Mouse (Mus musculus) liver, embryonic 12.5 days (tissue): ENCODE data around the gene Npw. TPM values are rescaled to one million over a fixed set of nuclear protein-coding genes. Genes with fewer than 3 reads are reported as not detected.
A peak's percentile ranks its signal among the peaks of the same experiment; 100 is the strongest.

ENCODE experiments used
- ATAC-seq: fragments of 200-750 bp; cut with Nextera tagmentation; 2 replicates; pipeline ENCODE4 v1.8.0; 2017; ENCODE audit warnings: moderate number of reproducible peaks, mild to moderate bottlenecking, moderate library complexity
- H3K27ac ChIP-seq: fragments of 300-500 bp; sonication (generic); 2 replicates; pipeline ENCODE4 v1.5.1; 2016; ENCODE audit warnings: mild to moderate bottlenecking
- H3K27me3 ChIP-seq: fragments of 300-500 bp; sonication (generic); replicated peaks from 2 replicates; pipeline ENCODE4 v1.6.1; 2016; ENCODE audit warnings: mild to moderate bottlenecking, moderate library complexity
- H3K36me3 ChIP-seq: fragments of 300-500 bp; sonication (generic); 2 replicates; pipeline ENCODE4 v1.6.1; 2016; ENCODE audit warnings: mild to moderate bottlenecking, moderate library complexity
- H3K4me1 ChIP-seq: fragments of 300-500 bp; sonication (generic); 2 replicates; pipeline ENCODE4 v1.6.1; 2016
- H3K4me2 ChIP-seq: fragments of 300-500 bp; sonication (generic); 2 replicates; pipeline ENCODE4 v1.6.1; 2016; ENCODE audit warnings: mild to moderate bottlenecking, moderate library complexity
- H3K4me3 ChIP-seq: fragments of 300-500 bp; sonication (generic); 2 replicates; pipeline ENCODE4 v1.5.1; 2016; ENCODE audit warnings: mild to moderate bottlenecking, moderate library complexity
- H3K9ac ChIP-seq: fragments of 300-500 bp; sonication (generic); 2 replicates; pipeline ENCODE4 v1.6.1; 2016; ENCODE audit warnings: mild to moderate bottlenecking, moderate library complexity
- H3K9me3 ChIP-seq: fragments of 300-500 bp; sonication (generic); replicated peaks from 2 replicates; pipeline ENCODE4 v1.6.1; 2016; ENCODE audit warnings: mild to moderate bottlenecking, moderate library complexity
- WGBS: fragments of 180-500 bp; shearing (Covaris S2); methylation state at CpG from one replicate; pipeline ENCODE4 v1.1.7; 2016; ENCODE audit not compliant: insufficient replicate concordance; 5-methylcytosine and 5-hydroxymethylcytosine counted together
- polyA plus RNA-seq: library from polyadenylated mRNA; unstranded; fragments of >200 nt; fragmentation: Nextera tagmentation; extraction: Ambion mirVana; gene quantifications from 2 replicates; pipeline ENCODE4 v1.2.1, GENCODE M21; 2016

Npw gene
- polyA plus RNA-seq, result 0.33 TPM in 1 of 2 replicates, not detected in the other

- peak; percentile 58 for ATAC-seq
- H3K27ac ChIP-seq, result no peak within 1 kb of the TSS
- WGBS, result 3% methylated on average over 45 of the region's 47 CpGs
- H3K36me3 ChIP-seq, result no peaks in the 10 kb centered on the region
- H3K4me2 ChIP-seq, result peak within 1 kb of the TSS; percentile 70
- H3K27me3 ChIP-seq, result peaks cover 76% of the 10 kb centered on the region
- no peaks in the 10 kb centered on the region for H3K9me3 ChIP-seq
- H3K4me1 ChIP-seq, result peaks cover 11% of the 10 kb centered on the region
- peak within 1 kb of the TSS; percentile 47 for H3K4me3 ChIP-seq
- peak within 1 kb of the TSS; percentile 54 for H3K9ac ChIP-seq
These were observed at the start of gene Npw for GRCm38 (mm10) chr17:24658017-24658758. TSS of gene Npw (minus strand) at chr17:24658457.

DNA sequence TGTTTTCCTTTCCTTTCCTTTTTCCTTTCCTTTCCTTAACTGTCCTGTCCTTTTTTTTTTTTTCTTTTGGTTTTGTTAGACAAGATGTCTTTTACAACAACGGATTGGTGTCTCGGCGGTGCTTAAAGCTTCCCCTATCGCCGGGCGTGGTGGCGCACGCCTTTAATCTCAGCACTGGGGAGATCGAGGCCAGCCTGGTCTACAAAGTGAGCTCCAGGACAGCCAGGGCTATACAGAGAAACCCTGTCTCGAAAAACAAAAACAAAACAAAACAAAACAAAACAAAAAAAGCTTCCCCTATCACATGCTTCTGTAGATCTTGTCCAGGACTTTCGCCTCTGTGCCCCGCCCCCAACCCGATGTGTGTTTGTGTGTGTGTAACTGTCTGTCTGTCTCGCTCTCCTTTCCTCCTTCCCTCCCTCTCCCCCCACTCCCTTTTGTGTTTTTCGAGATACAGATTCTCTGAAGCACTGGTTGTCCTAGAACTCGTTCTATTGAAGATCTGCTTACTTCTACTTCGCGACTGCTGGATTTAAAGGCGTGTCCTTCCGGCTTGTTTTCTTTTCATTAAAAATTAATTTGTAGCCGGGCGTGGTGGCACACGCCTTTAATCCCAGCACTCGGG, 49.7 kb upstream of the Npw start:
- Histone ChIP-seq H3K27me3 (no peaks in the 10 kb centered on the region), H3K4me3 (peak overlapping the region; percentile 74), H3K27ac (peak overlapping the region; percentile 85), H3K4me1 (peaks cover 36% of the 10 kb centered on the region), H3K36me3 (peaks cover 30% of the 10 kb centered on the region), H3K9ac (peak overlapping the region; percentile 77), H3K4me2 (peak overlapping the region; percentile 83), H3K9me3 (no peaks in the 10 kb centered on the region)
- WGBS, result 3% methylated on average over 24 of the region's 24 CpGs
- ATAC-seq, result peak; percentile 65; the same call in 1 of the 2 replicates

DNA sequence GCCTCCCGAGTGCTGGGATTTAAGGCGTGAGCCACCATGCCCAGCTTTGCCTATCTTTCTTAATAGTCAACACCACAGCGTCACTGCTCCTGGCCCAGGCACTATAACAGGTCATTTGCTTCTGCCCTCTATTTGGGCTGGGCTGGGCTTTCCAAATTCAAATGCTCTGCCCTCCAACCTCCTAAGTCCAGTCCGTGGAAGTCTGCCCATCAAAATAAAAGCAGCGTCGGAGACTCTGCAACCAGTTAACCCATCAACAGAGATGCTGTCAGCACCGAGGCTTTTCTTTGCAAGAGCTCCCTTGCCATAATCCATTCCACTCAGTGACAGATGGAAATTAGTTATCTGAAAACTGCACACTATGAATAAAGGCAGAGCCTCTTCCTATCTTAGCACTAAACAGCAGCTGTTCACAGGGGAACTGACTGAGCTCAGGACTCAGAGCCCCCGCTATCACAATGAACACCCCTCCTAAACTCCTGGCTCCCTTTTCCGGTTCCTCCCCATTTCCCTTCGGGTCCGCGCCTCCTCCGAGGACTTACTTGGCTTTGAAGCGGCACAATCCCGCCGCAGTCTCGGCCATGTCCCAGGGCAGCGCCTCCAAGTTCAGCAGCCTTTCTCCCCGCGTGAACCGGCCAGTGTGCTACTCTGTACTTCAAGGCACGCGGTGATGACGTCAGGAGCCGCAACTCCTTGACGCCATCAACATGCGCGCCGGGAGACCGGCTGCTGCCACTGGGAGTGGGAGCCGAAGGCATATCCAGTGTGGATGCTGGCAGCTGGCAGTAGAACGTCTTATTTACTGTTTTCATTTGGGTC, 48.9 kb upstream of the Npw start, which contains the start of gene Tbl3:
Gene Tbl3, minus strand, starts transcription at position 679 of the 819 bp plus-strand sequence.
- no peaks in the 10 kb centered on the region for H3K27me3 ChIP-seq
- no peaks in the 10 kb centered on the region for H3K9me3 ChIP-seq
- peak within 1 kb of the TSS; percentile 83 for H3K4me2 ChIP-seq
- WGBS, result 1% methylated on average over 32 of the region's 32 CpGs
- peak within 1 kb of the TSS; percentile 77 for H3K9ac ChIP-seq
- peaks cover 36% of the 10 kb centered on the region for H3K4me1 ChIP-seq
- H3K4me3 ChIP-seq, result peak within 1 kb of the TSS; percentile 74
- peak within 1 kb of the TSS; percentile 85 for H3K27ac ChIP-seq
- peak; percentile 82 for ATAC-seq
- peaks cover 37% of the 10 kb centered on the region for H3K36me3 ChIP-seq

DNA sequence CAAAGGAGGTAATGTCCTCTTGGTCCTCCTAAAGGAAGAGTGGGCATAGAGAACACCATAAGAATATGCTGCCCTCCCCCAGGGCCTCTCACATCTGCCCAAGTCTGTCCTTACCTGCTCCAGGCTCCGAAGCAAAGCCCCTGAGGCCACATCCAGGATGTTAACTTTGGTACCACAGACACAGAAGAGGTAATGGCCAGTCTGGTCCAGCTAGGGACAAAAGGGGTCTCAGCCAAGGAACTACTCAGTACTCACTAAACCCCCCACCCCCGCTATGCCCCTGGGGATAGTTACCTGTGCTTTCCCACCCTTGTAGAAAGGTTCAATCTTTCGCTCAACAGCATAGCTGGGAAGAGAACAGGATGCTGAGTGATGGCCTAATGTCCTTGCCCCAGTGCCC, 47.6 kb upstream of the Npw start:
- Histone ChIP-seq H3K9me3 (no peaks in the 10 kb centered on the region), H3K27ac (no peak overlapping the region), H3K9ac (peak overlapping the region; percentile 77), H3K36me3 (peaks cover 50% of the 10 kb centered on the region), H3K27me3 (no peaks in the 10 kb centered on the region), H3K4me1 (peaks cover 36% of the 10 kb centered on the region), H3K4me3 (peak overlapping the region; percentile 74; the same call in 1 of the 2 replicates), H3K4me2 (peak overlapping the region; percentile 83)
- WGBS, result 87% methylated on average over 3 of the region's 3 CpGs
- ATAC-seq, result no peak

- peaks cover 32% of the 10 kb centered on the region for H3K4me1 ChIP-seq
- 88% methylated on average over 9 of the region's 9 CpGs for WGBS
- H3K27ac ChIP-seq, result no peak overlapping the region
- peaks cover 66% of the 10 kb centered on the region for H3K36me3 ChIP-seq
- H3K27me3 ChIP-seq, result 0 out of 2 replicates have a peak, but pooled peaks cover 7% of the 10 kb centered on the region
- H3K9me3 ChIP-seq, result no peaks in the 10 kb centered on the region
- no peak for ATAC-seq
- no peak overlapping the region for H3K4me3 ChIP-seq
- no peak overlapping the region for H3K9ac ChIP-seq
- no peak overlapping the region for H3K4me2 ChIP-seq
These were observed 43.0 kb upstream of the Npw start for GRCm38 (mm10) chr17:24701251-24701650.

GRCm38 (mm10) chr17:24699473-24699872, 41.2 kb upstream of the Npw start:
- H3K4me2 ChIP-seq, result no peak overlapping the region
- no peaks in the 10 kb centered on the region for H3K9me3 ChIP-seq
- H3K36me3 ChIP-seq, result peaks cover 51% of the 10 kb centered on the region
- WGBS, result 58% methylated on average over 2 of the region's 2 CpGs
- no peak for ATAC-seq
- H3K27ac ChIP-seq, result no peak overlapping the region
- H3K27me3 ChIP-seq, result 0 out of 2 replicates have a peak, but pooled peaks cover 7% of the 10 kb centered on the region
- peaks cover 31% of the 10 kb centered on the region for H3K4me1 ChIP-seq
- no peak overlapping the region for H3K4me3 ChIP-seq
- no peak overlapping the region for H3K9ac ChIP-seq

GRCm38 (mm10) chr17:24698715-24699114, 40.5 kb upstream of the Npw start:
- Histone ChIP-seq H3K4me1 (peaks cover 35% of the 10 kb centered on the region), H3K4me3 (no peak overlapping the region), H3K36me3 (peaks cover 49% of the 10 kb centered on the region), H3K9ac (no peak overlapping the region), H3K27me3 (0 out of 2 replicates have a peak, but pooled peaks cover 7% of the 10 kb centered on the region), H3K4me2 (no peak overlapping the region), H3K27ac (no peak overlapping the region), H3K9me3 (no peaks in the 10 kb centered on the region)
- 73% methylated on average over 9 of the region's 9 CpGs for WGBS
- no peak for ATAC-seq

- Histone ChIP-seq H3K4me1 (peaks cover 35% of the 10 kb centered on the region), H3K9ac (no peak overlapping the region), H3K27ac (no peak overlapping the region), H3K4me3 (no peak overlapping the region), H3K9me3 (no peaks in the 10 kb centered on the region), H3K4me2 (no peak overlapping the region), H3K27me3 (0 out of 2 replicates have a peak, but pooled peaks cover 10% of the 10 kb centered on the region), H3K36me3 (peaks cover 48% of the 10 kb centered on the region)
- 22% methylated on average over 5 of the region's 5 CpGs for WGBS
- no peak for ATAC-seq
These were observed 39.7 kb upstream of the Npw start for GRCm38 (mm10) chr17:24697985-24698384.

DNA sequence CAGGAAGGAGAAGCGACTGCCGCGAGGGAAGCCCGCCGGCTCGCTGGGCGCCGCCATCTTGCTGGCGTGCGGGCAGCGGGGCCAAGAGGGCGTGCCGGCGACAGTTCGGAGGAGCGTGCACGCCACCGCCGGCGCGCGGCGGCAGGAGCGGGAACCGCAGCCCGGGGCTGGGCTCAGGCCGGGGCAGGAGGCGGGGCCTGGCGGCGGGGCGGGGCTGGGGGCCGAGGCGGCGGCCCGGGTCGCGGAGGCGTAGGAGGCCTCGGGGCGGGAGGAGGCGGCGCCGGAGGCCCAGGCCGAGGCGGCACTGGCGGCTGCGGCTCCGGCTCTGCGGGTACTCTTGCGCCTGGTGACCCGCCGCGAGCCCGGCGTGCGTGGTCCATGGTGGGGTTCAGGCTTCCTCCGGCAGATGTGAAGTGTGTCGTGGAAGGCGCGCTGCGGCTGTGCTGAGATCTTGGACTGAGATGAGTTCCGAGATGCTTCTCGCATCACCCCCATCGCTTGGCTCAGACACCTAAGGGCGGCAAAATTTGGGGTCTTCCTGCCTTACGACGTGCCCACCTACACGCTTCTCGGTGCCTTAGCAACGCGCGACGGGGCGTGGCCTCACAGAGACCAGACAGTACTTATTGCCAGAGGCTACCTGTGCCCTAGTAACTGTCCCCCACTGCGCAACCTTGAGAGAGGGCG, 37.9 kb upstream of the Npw start, which contains the start of the genes Gfer and Noxo1:
Gene Gfer, minus strand, starts transcription at position 146 of the 687 bp plus-strand sequence.
Gene Noxo1, plus strand, starts transcription at position 224 of the 687 bp plus-strand sequence.
- peak within 1 kb of the TSS; percentile 93 for H3K9ac ChIP-seq
- peak; percentile 94 for ATAC-seq
- H3K9me3 ChIP-seq, result no peaks in the 10 kb centered on the region
- peaks cover 41% of the 10 kb centered on the region for H3K36me3 ChIP-seq
- peak within 1 kb of the TSS; percentile 90 for H3K27ac ChIP-seq
- peak within 1 kb of the TSS; percentile 92 for H3K4me3 ChIP-seq
- H3K4me1 ChIP-seq, result peaks cover 35% of the 10 kb centered on the region
- 1% methylated on average over 65 of the region's 76 CpGs for WGBS
- peaks cover 27% of the 10 kb centered on the region for H3K27me3 ChIP-seq
- peak within 1 kb of the TSS; percentile 95 for H3K4me2 ChIP-seq

GRCm38 (mm10) chr17:24695326-24696010, 37.2 kb upstream of the Npw start:
- Histone ChIP-seq H3K9ac (peak overlapping the region; percentile 93), H3K4me1 (peaks cover 35% of the 10 kb centered on the region), H3K9me3 (no peaks in the 10 kb centered on the region), H3K4me3 (peak overlapping the region; percentile 92), H3K36me3 (peaks cover 35% of the 10 kb centered on the region), H3K4me2 (peak overlapping the region; percentile 95), H3K27me3 (peaks cover 33% of the 10 kb centered on the region), H3K27ac (peak overlapping the region; percentile 90)
- ATAC-seq, result peak; percentile 22
- WGBS, result 6% methylated on average over 51 of the region's 51 CpGs
